Mouse (Mus musculus) heart, adult 11 months (tissue): ENCODE measurements around the gene Slc25a26.

Source experiments
- DNase-seq: peaks from one replicate; pipeline ENCODE4 v3.0.0; 2022

Gene Slc25a26

GRCm38 (mm10) chr6:94553085-94553484 is 53.0 kb downstream of the Slc25a26 start:
- peak; percentile 52 for DNase-seq

DNA sequence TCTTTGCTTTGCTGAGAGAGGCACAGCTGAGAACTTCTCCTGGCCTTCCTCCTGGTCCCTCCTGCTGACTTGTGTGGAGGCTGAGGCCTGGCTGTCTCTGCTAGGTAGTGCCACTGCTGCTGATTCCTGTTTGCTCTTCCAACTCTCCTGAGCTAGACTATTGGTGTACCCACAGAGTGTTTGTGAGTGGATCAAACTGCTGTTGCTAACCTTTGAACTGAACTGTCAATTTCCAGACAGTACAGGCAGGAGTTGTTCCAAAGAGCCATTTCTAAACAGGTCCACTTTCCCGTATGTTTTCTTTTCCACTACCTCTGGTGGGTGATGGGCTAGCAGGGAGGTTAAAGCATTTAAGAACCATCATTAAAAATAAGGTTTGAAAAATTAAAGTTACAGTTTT is 58.5 kb downstream of the Slc25a26 start:
- DNase-seq: peak; percentile 29

GRCm38 (mm10) chr6:94560896-94561295 is 60.8 kb downstream of the Slc25a26 start:
- DNase-seq: peak; percentile 64

GRCm38 (mm10) chr6:94561346-94561745 is 61.2 kb downstream of the Slc25a26 start:
- DNase-seq: peak; percentile 29

- DNase-seq: peak; percentile 55
These were observed 63.2 kb downstream of the Slc25a26 start for GRCm38 (mm10) chr6:94563203-94563940.

DNA sequence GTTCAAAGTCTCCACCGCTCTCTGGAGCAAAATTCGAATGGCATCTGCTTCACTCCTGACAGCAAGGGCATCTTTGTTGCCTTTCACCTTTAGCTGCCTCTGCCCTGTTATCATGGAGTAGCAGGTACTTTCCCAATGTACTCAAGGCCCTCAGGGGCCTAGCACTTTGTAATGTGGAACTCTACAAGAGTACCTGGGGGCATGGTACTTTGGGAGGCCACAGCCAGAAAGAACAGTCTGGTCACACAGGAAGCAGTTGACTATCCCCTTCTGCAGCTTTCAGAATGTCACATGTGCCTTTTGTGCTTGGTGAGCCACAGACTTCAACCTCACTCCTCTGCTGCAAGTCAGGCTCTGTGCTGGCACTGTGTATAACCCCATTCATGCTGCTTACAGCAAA is 65.6 kb downstream of the Slc25a26 start:
- no peak for DNase-seq

DNA sequence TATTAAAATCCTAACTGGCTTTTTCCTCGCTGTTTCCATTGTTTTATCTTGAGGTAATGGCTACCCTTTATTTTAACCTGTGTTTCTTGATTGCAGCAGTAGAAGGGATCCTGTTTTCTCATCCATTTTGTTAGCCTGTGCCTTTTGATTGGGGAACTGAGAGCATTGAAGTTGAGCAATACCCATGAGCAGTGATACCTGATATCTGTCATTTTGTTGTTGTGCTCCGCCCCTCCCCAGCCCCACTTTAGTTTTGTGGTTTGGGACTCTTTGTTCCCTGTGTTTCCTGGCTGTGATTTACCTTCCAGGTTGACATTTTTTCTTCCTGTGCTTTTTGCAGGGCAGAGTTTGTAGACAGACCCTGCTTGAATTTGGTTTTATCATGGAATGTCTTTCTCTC is 67.9 kb downstream of the Slc25a26 start:
- DNase-seq: peak; percentile 53

- peak; percentile 70 for DNase-seq
These were observed 75.5 kb downstream of the Slc25a26 start for GRCm38 (mm10) chr6:94575526-94576166.

DNA sequence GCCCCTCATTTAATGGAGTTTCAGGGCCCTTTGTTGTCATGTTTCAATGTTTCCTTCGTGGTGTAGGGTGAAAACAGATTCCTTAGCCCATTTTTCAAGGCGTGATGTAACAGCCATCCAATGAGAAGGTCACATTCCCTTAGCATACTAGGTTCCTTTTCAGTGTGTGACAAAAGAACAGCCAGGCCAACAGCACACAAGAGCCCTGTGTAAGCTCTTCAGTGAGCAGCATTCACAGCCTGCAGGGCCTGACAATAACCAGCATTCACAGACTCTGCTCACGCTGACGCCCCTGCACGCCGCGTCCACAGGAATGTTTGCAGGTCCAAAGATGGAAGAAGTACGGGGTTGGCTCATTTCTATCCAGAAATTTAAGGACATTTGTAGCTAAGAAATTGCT is 77.9 kb downstream of the Slc25a26 start:
- peak; percentile 79 for DNase-seq

- DNase-seq: peak; percentile 77
These were observed 81.9 kb downstream of the Slc25a26 start for GRCm38 (mm10) chr6:94582055-94582454.

DNA sequence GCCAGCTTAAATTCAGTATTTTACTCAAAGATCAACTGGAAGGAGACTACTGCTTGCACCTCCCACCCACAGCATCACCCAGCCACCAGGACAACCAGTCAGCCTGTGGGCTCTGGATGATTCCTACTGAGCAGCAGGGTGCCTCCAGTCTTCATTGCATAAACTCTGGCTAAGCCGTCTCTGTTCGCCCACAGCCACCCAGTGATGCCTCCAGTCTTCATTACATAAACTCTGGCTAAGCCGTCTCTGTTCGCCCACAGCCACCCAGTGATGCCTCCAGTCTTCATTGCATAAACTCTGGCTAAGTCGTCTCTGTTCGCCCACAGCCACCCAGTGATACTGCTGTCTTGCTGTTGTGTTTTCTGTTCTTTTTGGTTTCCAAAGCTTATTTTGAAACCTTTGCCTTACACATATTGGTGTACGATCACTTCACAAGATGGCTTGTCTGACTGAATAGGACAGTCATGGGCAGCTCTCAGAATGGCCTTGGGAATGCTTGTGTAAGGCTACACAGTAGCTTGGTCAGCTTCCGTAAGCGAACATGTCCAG is 84.1 kb downstream of the Slc25a26 start:
- DNase-seq: no peak

DNA sequence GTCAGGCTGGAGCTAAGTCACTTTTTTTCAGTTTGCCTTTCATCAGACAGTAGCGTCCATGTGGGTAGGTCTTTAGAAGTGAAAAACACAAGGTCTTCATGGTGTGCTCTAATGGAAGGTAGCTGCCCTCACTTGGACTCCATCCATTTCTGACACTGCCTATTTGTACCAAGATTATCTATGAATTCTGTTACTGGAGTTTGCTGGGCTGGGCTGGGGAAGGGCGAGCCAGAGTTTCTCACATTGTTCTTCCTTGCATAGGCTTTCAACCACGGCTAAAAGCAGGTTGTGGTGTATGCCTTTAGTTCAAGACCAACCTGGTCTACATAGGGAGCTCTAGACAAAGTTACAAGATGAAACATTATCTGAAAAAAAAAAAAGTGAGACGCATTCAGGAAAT is 84.8 kb downstream of the Slc25a26 start:
- DNase-seq: peak; percentile 74

- peak; percentile 84 for DNase-seq
These were observed 88.2 kb downstream of the Slc25a26 start for GRCm38 (mm10) chr6:94588365-94588764.

DNA sequence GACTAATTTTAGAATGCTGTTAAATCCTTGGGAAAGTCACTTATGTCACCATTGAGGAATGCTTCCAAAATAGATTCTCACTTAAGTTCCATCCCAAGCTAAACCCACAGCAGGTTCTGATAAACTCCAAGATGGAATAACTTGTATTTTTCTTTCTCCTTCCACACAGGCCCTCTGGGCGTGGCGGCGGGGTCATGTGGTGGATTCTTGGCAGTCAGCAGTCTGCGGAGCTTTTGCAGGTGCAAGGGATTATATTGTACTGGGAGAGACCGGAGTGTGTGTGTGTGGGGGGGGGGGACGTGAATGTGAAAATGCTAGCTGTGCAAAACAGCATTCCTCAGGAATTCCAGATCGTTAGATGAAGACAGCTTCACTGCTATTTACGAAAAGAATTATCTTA is 92.1 kb downstream of the Slc25a26 start:
- DNase-seq: peak; percentile 95

DNA sequence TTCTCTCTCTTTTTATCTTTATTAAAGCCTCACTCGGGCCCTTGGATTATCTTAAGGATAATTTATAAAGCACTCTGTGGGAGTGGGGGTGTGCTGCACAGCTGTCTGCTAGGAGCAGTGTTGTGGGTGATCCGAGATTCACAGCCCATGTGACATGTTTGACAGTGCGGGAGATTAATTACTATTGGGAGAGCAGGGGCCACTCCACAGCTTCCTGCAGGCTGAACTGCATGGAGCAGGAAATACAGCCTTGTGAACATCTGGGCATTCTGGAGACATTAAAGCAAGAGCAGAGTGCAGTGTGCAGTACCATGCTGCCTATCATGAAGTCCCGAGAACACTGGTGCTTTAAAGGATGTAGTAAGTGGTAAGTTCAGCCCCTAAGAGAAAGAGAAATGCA is 92.6 kb downstream of the Slc25a26 start:
- peak; percentile 83 for DNase-seq

DNA sequence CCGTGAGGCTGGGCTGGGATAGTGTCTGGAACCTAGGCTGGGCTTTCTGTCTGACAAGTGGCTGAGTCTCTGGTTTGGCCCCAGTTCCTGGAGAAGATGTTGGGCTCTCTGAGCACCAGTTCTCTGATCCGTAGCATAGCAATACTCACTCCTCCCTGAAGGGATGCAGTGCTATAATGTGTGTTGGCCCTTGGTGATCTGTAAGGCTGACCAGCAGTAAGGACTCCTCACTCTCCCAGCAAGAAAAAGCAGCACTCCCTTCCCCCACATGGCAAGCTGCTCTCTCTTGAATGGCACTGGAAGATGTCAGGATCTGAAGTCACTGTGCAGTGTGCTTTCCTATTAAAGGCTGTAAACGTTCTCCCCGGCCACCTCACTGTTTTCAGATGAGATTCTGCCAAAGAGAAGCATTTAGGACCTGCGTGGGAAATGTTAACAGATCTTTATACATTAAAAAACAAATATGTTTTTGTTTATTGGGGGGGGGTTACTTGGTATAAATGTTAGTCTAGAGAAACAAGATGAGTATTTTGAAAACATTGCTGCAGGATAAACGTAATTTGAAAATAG is 94.0 kb downstream of the Slc25a26 start:
- DNase-seq: peak; percentile 80

DNA sequence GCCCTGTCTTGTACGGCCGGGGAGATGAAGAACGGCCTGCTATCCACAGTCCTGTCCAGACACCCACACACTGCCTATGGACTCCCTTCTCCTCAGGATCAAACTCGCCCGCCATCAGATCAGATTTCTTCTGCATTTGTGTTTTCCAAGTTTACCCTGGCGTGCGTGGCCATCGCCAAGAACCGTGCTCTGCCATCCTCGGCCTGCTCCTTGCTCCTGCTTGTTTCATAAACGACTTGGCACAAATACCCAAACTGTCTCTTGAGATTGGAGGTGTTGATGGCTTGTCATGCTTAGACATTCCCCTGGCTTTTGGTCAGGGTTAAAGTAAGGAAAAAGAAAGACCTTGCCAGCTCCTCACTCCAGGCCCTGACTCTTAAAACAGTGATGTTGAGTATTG is 94.6 kb downstream of the Slc25a26 start:
- DNase-seq: peak; percentile 83

DNA sequence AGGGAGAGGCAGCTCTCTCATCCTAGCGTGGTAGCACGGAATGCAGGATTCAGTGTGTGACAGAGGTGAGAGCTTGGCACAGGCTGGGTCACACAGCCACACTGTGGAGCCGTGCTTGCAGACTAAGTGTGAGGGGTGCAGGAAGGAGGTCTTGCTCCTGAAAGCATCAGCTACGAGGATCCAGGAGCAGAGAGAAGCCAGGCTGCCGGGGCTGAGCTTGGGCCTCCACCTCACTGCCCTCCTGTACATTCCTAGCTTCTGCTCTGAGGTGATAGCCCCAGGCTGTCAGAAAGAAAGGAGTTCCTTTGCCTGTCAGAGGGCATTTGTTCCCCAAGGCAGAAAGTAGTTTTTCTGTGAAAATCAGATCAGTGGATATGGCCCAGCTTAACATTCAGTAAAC is 95.1 kb downstream of the Slc25a26 start:
- DNase-seq: peak; percentile 80

DNA sequence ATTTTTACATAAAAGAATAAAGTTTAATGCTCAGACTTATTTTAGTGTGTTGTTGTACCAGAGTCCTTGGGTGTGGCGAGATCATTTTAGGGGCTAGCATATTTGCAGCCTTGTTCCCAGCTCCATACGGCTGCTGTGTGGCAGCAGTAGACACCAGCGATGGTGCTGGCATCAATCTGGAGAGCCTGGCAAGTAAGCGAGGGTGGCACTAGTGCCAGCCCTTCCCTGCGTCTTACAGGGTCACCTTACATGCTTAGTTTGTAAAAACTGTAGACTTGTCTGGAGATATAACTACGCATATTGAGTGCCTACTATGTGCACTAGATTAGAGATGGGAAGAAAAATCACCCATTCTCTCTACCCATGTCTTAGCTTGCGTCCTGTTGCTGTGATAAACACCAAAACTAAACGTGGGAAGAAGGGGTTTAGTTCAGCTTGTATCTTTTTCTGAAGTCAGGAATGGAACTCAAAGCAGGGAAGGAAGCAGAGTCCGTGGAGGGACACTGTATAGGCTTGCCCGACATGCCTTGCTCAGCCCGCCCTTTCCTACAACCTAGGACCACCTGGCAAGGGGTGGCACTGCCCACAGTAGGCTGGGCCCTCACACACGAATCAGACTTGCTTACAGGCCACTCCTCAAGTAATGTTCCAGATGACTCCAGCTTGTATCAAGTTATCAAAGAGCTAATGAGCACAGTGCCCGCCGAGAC is 96.1 kb downstream of the Slc25a26 start:
- DNase-seq: peak; percentile 93

DNA sequence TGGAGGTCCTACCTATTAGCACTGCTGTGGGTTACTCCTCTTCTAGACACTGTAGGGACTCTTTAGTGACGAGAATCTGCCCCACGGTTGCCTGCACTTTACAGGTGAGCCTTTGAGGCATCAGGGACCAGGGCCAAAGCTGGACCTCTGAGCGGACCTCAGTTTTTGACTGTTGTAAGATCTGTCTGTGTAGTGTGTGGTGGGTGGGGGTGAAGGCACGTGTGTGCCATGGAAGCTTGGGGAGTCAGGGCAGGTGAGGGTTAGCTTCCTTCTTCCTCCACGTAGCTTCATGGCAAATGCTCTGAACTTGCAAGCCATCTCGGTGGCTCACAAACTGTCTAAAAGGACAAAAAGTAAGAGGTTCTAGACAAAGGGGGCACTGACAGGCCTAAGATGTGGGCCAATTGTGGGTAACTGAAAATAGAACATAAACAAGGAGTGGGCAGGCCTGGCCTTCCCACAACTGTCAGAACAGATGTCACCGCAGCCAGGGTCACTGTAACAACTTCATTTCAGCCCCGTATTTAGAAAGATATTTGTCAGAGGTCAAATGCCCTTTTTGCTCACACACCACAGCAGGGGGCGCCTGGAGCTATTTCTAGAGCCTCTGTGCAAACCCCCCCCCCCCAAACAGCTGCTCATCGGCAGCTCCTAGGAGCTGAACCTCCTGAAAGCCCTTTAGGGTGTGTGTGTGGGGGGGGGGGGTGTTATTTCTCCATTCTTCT is 96.8 kb downstream of the Slc25a26 start:
- peak; percentile 87 for DNase-seq

GRCm38 (mm10) chr6:94598421-94598820 is 98.3 kb downstream of the Slc25a26 start:
- peak; percentile 78 for DNase-seq

DNA sequence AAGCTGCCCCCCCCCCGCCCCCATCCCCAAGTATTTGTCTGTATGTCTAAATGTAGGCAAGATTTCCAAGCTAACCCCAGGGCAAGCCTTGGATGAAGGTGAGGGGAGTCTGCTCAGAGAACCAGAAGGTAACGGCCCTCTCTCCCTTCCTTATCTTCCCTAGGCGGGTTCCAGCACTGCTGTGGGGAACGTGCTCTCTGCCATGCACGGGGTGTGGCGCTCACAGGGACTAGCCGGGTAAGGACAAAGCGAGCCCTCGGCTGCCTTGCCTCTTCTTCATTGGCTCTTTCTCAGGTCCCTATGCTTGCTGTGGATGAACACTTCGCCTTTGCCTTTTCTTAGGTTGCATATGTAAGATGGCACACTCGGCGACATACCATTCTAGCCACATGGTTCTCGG is 98.9 kb downstream of the Slc25a26 start:
- peak; percentile 79 for DNase-seq

- DNase-seq: peak; percentile 98
These were observed 101.0 kb downstream of the Slc25a26 start for GRCm38 (mm10) chr6:94601101-94601500.
